25 mouse cellular contexts compared by ENCODE assay signal in genomic region chr11:68119136-68119535, GRCm38 (mm10).
"Had no signal": no experiment of that assay in that cellular context is flagged by ENCODE, and none has a peak within 500 bp of the region (broad histone marks: within the 10 kb centered on the region; RNA-seq: fewer than 3 reads in every experiment).

No protein-coding gene starts in this region.

- H3K27me3 ChIP-seq: heart, embryonic 12.5 days; hindbrain, embryonic 12.5 days; intestine, embryonic 15.5 days; kidney, embryonic 15.5 days; limb, embryonic 13.5 days; limb, embryonic 15.5 days; liver, embryonic 12.5 days had no signal

- DNase-seq: gastrocnemius, adult 2 months; gastrocnemius, postnatal 10 days; gastrocnemius, postnatal 25 days; heart, postnatal 10 days; heart, postnatal 4 days; kidney, adult 18-20 months; kidney, adult 9 months; kidney, postnatal 14 days; left cerebral cortex, postnatal 4 days had no signal

- ATAC-seq: hindbrain, embryonic 16.5 days; inflammation-experienced regulatory T-cells, adult 6 months; intestine, embryonic 15.5 days; intestine, postnatal 0 days; liver, embryonic 12.5 days had no signal

- H3K36me3 ChIP-seq: heart, embryonic 10.5 days; heart, embryonic 12.5 days; hindbrain, embryonic 10.5 days; hindbrain, embryonic 12.5 days; intestine, embryonic 15.5 days; kidney, embryonic 15.5 days; limb, embryonic 13.5 days; limb, embryonic 15.5 days; liver, embryonic 12.5 days had no signal

- H3K4me3 ChIP-seq: gastrocnemius, adult 2 months; heart, embryonic 10.5 days; heart, embryonic 12.5 days; hindbrain, embryonic 10.5 days; hindbrain, embryonic 12.5 days; intestine, embryonic 15.5 days; kidney, embryonic 15.5 days; left cerebral cortex, adult 2 months; limb, embryonic 13.5 days; limb, embryonic 15.5 days; liver, embryonic 12.5 days had no signal

- H3K4me1 ChIP-seq: intestine, embryonic 15.5 days; liver, embryonic 12.5 days had no signal

- H3K27ac ChIP-seq: gastrocnemius, adult 2 months; heart, embryonic 10.5 days; hindbrain, embryonic 10.5 days; hindbrain, embryonic 12.5 days; hindbrain, embryonic 14.5 days; intestine, embryonic 15.5 days; kidney, embryonic 15.5 days; kidney, postnatal 0 days; left cerebral cortex, adult 2 months; limb, embryonic 13.5 days; limb, embryonic 15.5 days; liver, embryonic 12.5 days; liver, embryonic 14.5 days had no signal

- H3K9me3 ChIP-seq: heart, embryonic 10.5 days; heart, embryonic 12.5 days; hindbrain, embryonic 10.5 days; hindbrain, embryonic 12.5 days; intestine, embryonic 15.5 days; kidney, embryonic 15.5 days; limb, embryonic 13.5 days; limb, embryonic 15.5 days; liver, embryonic 12.5 days had no signal

- H3K9ac ChIP-seq: heart, embryonic 12.5 days; hindbrain, embryonic 12.5 days; hindbrain, embryonic 14.5 days; intestine, embryonic 15.5 days; kidney, embryonic 15.5 days; limb, embryonic 13.5 days; limb, embryonic 15.5 days; liver, embryonic 12.5 days; liver, embryonic 14.5 days had no signal
